Mouse (Mus musculus) liver, adult 2 months (tissue): ENCODE data around the gene Dsn1.

ENCODE experiments used
- CTCF ChIP-seq: fragments of 200-500 bp; IDR thresholded peaks from 2 replicates; pipeline ENCODE4 v1.5.1; 2011; ENCODE audit warnings: low read depth, low read length, control low read depth
- POLR2A ChIP-seq: fragments of 200-500 bp; IDR thresholded peaks from 2 replicates; pipeline ENCODE4 v1.6.1; 2011; ENCODE audit warnings: low read length, control low read depth; ENCODE audit not compliant: insufficient read depth; ENCODE audit errors: extremely low read depth

- TF ChIP-seq POLR2A: no peak
- TF ChIP-seq CTCF: no peak
Observed at GRCm38 (mm10) chr2:157012341-157012740, 5.4 kb upstream of the Dsn1 start.
